Mouse (Mus musculus) heart, adult 8-10 months (tissue): ENCODE results near the gene Prrc2b. TPM values are rescaled to one million over a fixed set of nuclear protein-coding genes. Genes with fewer than 3 reads are reported as not detected.
A peak's percentile ranks its signal among the peaks of the same experiment; 100 is the strongest.

Experiments
- DNase-seq: peaks from one replicate; pipeline ENCODE4 v3.0.0; 2022; ENCODE audit warnings: low spot score
- total RNA-seq, 4 experiments: library from RNA; stranded (reverse); gene quantifications; 2 replicates each; pipeline ENCODE4 v1.2.4; 2022

Gene Prrc2b
- total RNA-seq, 4 experiments from 2014 or later: 83.5 to 94.1 (median 89.2) TPM

- DNase-seq: peak; percentile 83
Measured at GRCm38 (mm10) chr2:32134039-32134438, 16.8 kb upstream of the Prrc2b start.

GRCm38 (mm10) chr2:32137667-32138266 lies 13.1 kb upstream of the Prrc2b start:
- peak; percentile 98 for DNase-seq

GRCm38 (mm10) chr2:32139377-32139776 lies 11.5 kb upstream of the Prrc2b start:
- no peak for DNase-seq

GRCm38 (mm10) chr2:32140498-32140934 lies 10.4 kb upstream of the Prrc2b start:
- DNase-seq: no peak

GRCm38 (mm10) chr2:32141602-32142001 lies 9.3 kb upstream of the Prrc2b start:
- DNase-seq: no peak

GRCm38 (mm10) chr2:32142368-32142767 lies 8.5 kb upstream of the Prrc2b start:
- no peak for DNase-seq

- no peak for DNase-seq
Measured at GRCm38 (mm10) chr2:32144633-32145032, 6.2 kb upstream of the Prrc2b start.

GRCm38 (mm10) chr2:32146617-32147162 lies 4.2 kb upstream of the Prrc2b start:
- no peak for DNase-seq

- DNase-seq: no peak
Measured at GRCm38 (mm10) chr2:32150135-32150534, 747 bp upstream of the Prrc2b start.

GRCm38 (mm10) chr2:32150562-32150923 lies 339 bp upstream of the Prrc2b start:
- no peak for DNase-seq

- DNase-seq: no peak
Measured at GRCm38 (mm10) chr2:32151660-32152366, 931 bp downstream of the Prrc2b start.

- DNase-seq: no peak
Measured at GRCm38 (mm10) chr2:32152367-32153034, 1.6 kb downstream of the Prrc2b start.

GRCm38 (mm10) chr2:32153041-32153790 lies 2.3 kb downstream of the Prrc2b start:
- no peak for DNase-seq

- DNase-seq: no peak
Measured at GRCm38 (mm10) chr2:32153791-32154119, 2.9 kb downstream of the Prrc2b start.

- DNase-seq: no peak
Measured at GRCm38 (mm10) chr2:32154334-32154997, 3.6 kb downstream of the Prrc2b start.

- DNase-seq: no peak
Measured at GRCm38 (mm10) chr2:32154998-32155541, 4.2 kb downstream of the Prrc2b start.

GRCm38 (mm10) chr2:32155614-32156013 lies 4.7 kb downstream of the Prrc2b start:
- DNase-seq: no peak

GRCm38 (mm10) chr2:32156645-32157044 lies 5.8 kb downstream of the Prrc2b start:
- no peak for DNase-seq

GRCm38 (mm10) chr2:32157328-32157727 lies 6.4 kb downstream of the Prrc2b start:
- no peak for DNase-seq

- DNase-seq: no peak
Measured at GRCm38 (mm10) chr2:32158616-32159239, 7.8 kb downstream of the Prrc2b start.

- DNase-seq: no peak
Measured at GRCm38 (mm10) chr2:32160525-32160924, 9.6 kb downstream of the Prrc2b start.
